Mouse (Mus musculus) MEL (cell line): ENCODE measurements around the gene Dnah7c.
"Not testable (repeated sequence)": the region's sequence is repeated elsewhere in the genome, so short reads cannot be mapped to it uniquely, and the experiment has no call there.

Experiments used
- CTCF ChIP-seq, 3 experiments: IDR thresholded peaks in 2 of 3; conservative IDR thresholded peaks in 1 of 3; 2 replicates each; pipeline ENCODE4 v1.5.1; 2011 to 2012; ENCODE audit warnings: low read length in 3 of 3, low read depth in 2 of 3, mild to moderate bottlenecking in 2 of 3, improper control_type of control experiment in 1 of 3, inconsistent platforms in 1 of 3, mixed read lengths in 1 of 3, moderate library complexity in 1 of 3; ENCODE audit not compliant: control insufficient read depth in 1 of 3, insufficient read depth in 1 of 3, poor library complexity in 1 of 3, severe bottlenecking in 1 of 3
- EP300 ChIP-seq, 2 experiments: IDR thresholded peaks; 2 replicates each; pipeline ENCODE4 v1.6.1; 2011; ENCODE audit warnings: improper control_type of control experiment in 2 of 2, low read length in 2 of 2, low read depth in 1 of 2, mild to moderate bottlenecking in 1 of 2
- GATA1 ChIP-seq: IDR thresholded peaks from 2 replicates; pipeline ENCODE4 v1.6.1; 2011; ENCODE audit warnings: low read depth, low read length, improper control_type of control experiment
- KAT2A ChIP-seq: conservative IDR thresholded peaks from 2 replicates; pipeline ENCODE4 v1.6.1; 2012; ENCODE audit warnings: low read depth, low read length, improper control_type of control experiment, inconsistent platforms
- MYC ChIP-seq: IDR thresholded peaks from 2 replicates; pipeline ENCODE4 v1.6.1; 2011; ENCODE audit warnings: low read depth, mild to moderate bottlenecking, low read length, improper control_type of control experiment, moderate library complexity
- POLR2A ChIP-seq, 2 experiments: IDR thresholded peaks; 2 replicates each; pipeline ENCODE4 v1.6.1; 2011 to 2012; ENCODE audit warnings: low read length in 2 of 2, mild to moderate bottlenecking in 2 of 2, control low read depth in 1 of 2, improper control_type of control experiment in 1 of 2, low read depth in 1 of 2, moderate library complexity in 1 of 2; ENCODE audit not compliant: control insufficient read depth in 1 of 2, insufficient read depth in 1 of 2, poor library complexity in 1 of 2
- TAL1 ChIP-seq: IDR thresholded peaks from 2 replicates; pipeline ENCODE4 v1.6.1; 2012; ENCODE audit warnings: mild to moderate bottlenecking, inconsistent platforms, low read length, moderate library complexity, mixed read lengths
- TCF12 ChIP-seq: IDR thresholded peaks from 2 replicates; pipeline ENCODE4 v1.6.1; 2014; ENCODE audit warnings: low read depth, mild to moderate bottlenecking, inconsistent platforms, low read length, improper control_type of control experiment, moderate library complexity
- USF1 ChIP-seq: IDR thresholded peaks from 2 replicates; pipeline ENCODE4 v1.6.1; 2014; ENCODE audit warnings: low read depth, mild to moderate bottlenecking, inconsistent platforms, low read length, improper control_type of control experiment, moderate library complexity

DNA sequence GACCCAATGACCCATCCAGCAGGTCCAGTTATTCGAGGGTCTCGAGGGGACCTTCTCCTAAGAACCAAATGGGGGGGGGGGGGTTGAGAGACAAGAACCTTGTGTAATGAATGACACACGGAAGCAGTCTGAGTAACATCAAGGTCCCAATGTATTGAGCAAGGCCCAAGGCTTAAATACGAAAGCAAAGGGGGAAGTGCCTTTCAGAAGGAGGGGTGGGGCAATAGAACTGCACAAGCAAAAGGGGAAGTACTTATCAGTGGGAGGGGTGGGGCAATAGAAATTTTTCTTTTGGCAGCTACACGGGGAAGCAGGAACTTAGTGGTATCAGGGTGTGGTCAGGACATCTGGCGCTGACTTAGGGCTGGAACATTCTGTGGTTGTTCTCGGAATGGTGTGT is 10.6 kb upstream of the Dnah7c start:
- not testable (repeated sequence) for TF ChIP-seq CTCF (IDR thresholded peaks at IDR 0.05 in 2 of 3, conservative IDR thresholded peaks at IDR 0.05 in 1 of 3; ENCODE audit: control insufficient read depth in 1 of 3, insufficient read depth in 1 of 3, low read depth in 2 of 3, low read length in 3 of 3, poor library complexity in 1 of 3, severe bottlenecking in 1 of 3); POLR2A (IDR thresholded peaks at IDR 0.05; ENCODE audit: control insufficient read depth in 1 of 2, insufficient read depth in 1 of 2, low read depth in 1 of 2, low read length in 2 of 2, poor library complexity in 1 of 2); MYC; GATA1; EP300 (IDR thresholded peaks at IDR 0.05; ENCODE audit: low read depth in 1 of 2, low read length in 2 of 2); KAT2A; TCF12; USF1; TAL1
